In genomic region chr6:107528877-107529864, GRCm38 (mm10) we compare ENCODE assay signal across 8 mouse cellular contexts. TPM values are rescaled to one million over a fixed set of nuclear protein-coding genes. Genes with fewer than 3 reads are reported as not detected.
A peak's percentile ranks its signal among the peaks of the same experiment; 100 is the strongest.
DNase-seq lines count a peak whose midpoint lies in the region; ATAC-seq and TF ChIP-seq lines count a peak whose summit lies in the region.

Lrrn1 (plus strand) TSS chr6:107529768.

- WGBS in heart, embryonic 11.5 days (ENCODE audit: insufficient replicate concordance) = 11% methylated on average over 13 of the region's 43 CpGs
- WGBS in forebrain, embryonic 14.5 days = 4% methylated on average over 33 of the region's 43 CpGs
- WGBS in hindbrain, embryonic 16.5 days = 3% methylated on average over 31 of the region's 43 CpGs

- peaks cover 21% of the 10 kb centered on the region for H3K79me2 ChIP-seq in myocyte (ENCODE audit: control insufficient read depth, insufficient read depth)

- intact Hi-C loops in heart, postnatal 36 days (cut with DNase I) = no loop called here
- intact Hi-C loops in left cerebral cortex, postnatal 10 days (cut with DNase I) = no loop called here

- H3K9me3 ChIP-seq in heart, embryonic 11.5 days (replicated peaks; ENCODE audit: control insufficient read depth, low read length) = no peaks in the 10 kb centered on the region
- no peaks in the 10 kb centered on the region for H3K9me3 ChIP-seq in forebrain, embryonic 14.5 days (replicated peaks; ENCODE audit: control insufficient read depth, low read length)
- no peaks in the 10 kb centered on the region for H3K9me3 ChIP-seq in hindbrain, embryonic 16.5 days (ENCODE audit: control insufficient read depth, low read length)

- H3K4me1 ChIP-seq in heart, embryonic 11.5 days (ENCODE audit: control insufficient read depth, insufficient read depth, low read length) = 0 out of 2 replicates have a peak, but pooled peaks cover 3% of the 10 kb centered on the region
- H3K4me1 ChIP-seq in forebrain, embryonic 14.5 days (ENCODE audit: control insufficient read depth, insufficient read depth, low read length) = peaks cover 23% of the 10 kb centered on the region
- peaks cover 18% of the 10 kb centered on the region for H3K4me1 ChIP-seq in hindbrain, embryonic 16.5 days (ENCODE audit: control insufficient read depth, insufficient read depth, low read depth, low read length)

- ATAC-seq in heart, embryonic 11.5 days (replicated peaks; ENCODE audit: insufficient number of reproducible peaks, low FRiP score, low TSS enrichment) = peak; percentile 83
- peak; percentile 94 for ATAC-seq in forebrain, embryonic 14.5 days
- peak; percentile 97 for ATAC-seq in hindbrain, embryonic 16.5 days

- peak within 1 kb of the TSS; percentile 99 for H3K4me2 ChIP-seq in heart, embryonic 11.5 days
- peak within 1 kb of the TSS; percentile 65 for H3K4me2 ChIP-seq in forebrain, embryonic 14.5 days (ENCODE audit: low read length)
- peak within 1 kb of the TSS; percentile 72 for H3K4me2 ChIP-seq in hindbrain, embryonic 16.5 days (ENCODE audit: low read length)
- H3K4me2 ChIP-seq in myocyte (ENCODE audit: low read depth) = peak within 1 kb of the TSS; percentile 60

- peak; percentile 64 for TF ChIP-seq POLR2A in myocyte (IDR thresholded peaks at IDR 0.05; ENCODE audit: insufficient read length, low read depth)

- peak within 1 kb of the TSS; percentile 49 for H3K9ac ChIP-seq in heart, embryonic 11.5 days (ENCODE audit: low read depth, low read length)
- peak within 1 kb of the TSS; percentile 93 for H3K9ac ChIP-seq in forebrain, embryonic 14.5 days (ENCODE audit: low read length)
- peak within 1 kb of the TSS; percentile 92 for H3K9ac ChIP-seq in hindbrain, embryonic 16.5 days (ENCODE audit: low read depth, low read length)

- no peaks in the 10 kb centered on the region for H3K36me3 ChIP-seq in heart, embryonic 11.5 days (ENCODE audit: control insufficient read depth, insufficient read depth, low read length)
- H3K36me3 ChIP-seq in forebrain, embryonic 14.5 days (ENCODE audit: control insufficient read depth, insufficient read depth, low read length) = no peaks in the 10 kb centered on the region
- H3K36me3 ChIP-seq in hindbrain, embryonic 16.5 days (ENCODE audit: control insufficient read depth, insufficient read depth, low read length) = no peaks in the 10 kb centered on the region
- H3K36me3 ChIP-seq in myocyte (ENCODE audit: control insufficient read depth, insufficient read depth) = no peaks in the 10 kb centered on the region

- peak within 1 kb of the TSS; percentile 60 for H3K4me3 ChIP-seq in heart, embryonic 11.5 days (ENCODE audit: low read depth, low read length)
- peak within 1 kb of the TSS; percentile 85 for H3K4me3 ChIP-seq in forebrain, embryonic 14.5 days (ENCODE audit: low read depth, low read length)
- peak within 1 kb of the TSS; percentile 91 for H3K4me3 ChIP-seq in hindbrain, embryonic 16.5 days (ENCODE audit: low read length)
- H3K4me3 ChIP-seq in myocyte = peak within 1 kb of the TSS; percentile 44

- no peak for DNase-seq in heart, postnatal 36 days
- peak; percentile 85 for DNase-seq in cerebellum, adult 11 months
- peak; percentile 93 for DNase-seq in forebrain, embryonic 14.5 days (ENCODE audit: low spot score)
- peak; percentile 66 to 83 for DNase-seq in left cerebral cortex, postnatal 10 days (ENCODE audit: extremely low spot score in 1 of 2, low spot score in 2 of 2)
- peak; percentile 18 for DNase-seq in urinary bladder, postnatal 14 days (ENCODE audit: low spot score)

- peak within 1 kb of the TSS; percentile 79 for H3ac ChIP-seq in myocyte (ENCODE audit: control insufficient read depth, insufficient read length)

- H3K27me3 ChIP-seq in heart, embryonic 11.5 days (ENCODE audit: control insufficient read depth, insufficient read depth, low read length) = peaks cover 31% of the 10 kb centered on the region
- H3K27me3 ChIP-seq in forebrain, embryonic 14.5 days (replicated peaks; ENCODE audit: control insufficient read depth, insufficient read depth, low read length) = no peaks in the 10 kb centered on the region
- H3K27me3 ChIP-seq in hindbrain, embryonic 16.5 days (replicated peaks; ENCODE audit: control insufficient read depth, insufficient read depth, low read length) = no peaks in the 10 kb centered on the region
- no peaks in the 10 kb centered on the region for H3K27me3 ChIP-seq in myocyte (ENCODE audit: control insufficient read depth, insufficient read depth, insufficient read length)

- H3K27ac ChIP-seq in heart, embryonic 11.5 days (ENCODE audit: low read depth, low read length) = no peak within 1 kb of the TSS
- peak within 1 kb of the TSS; percentile 92 for H3K27ac ChIP-seq in forebrain, embryonic 14.5 days (ENCODE audit: low read depth, low read length)
- peak within 1 kb of the TSS; percentile 94 for H3K27ac ChIP-seq in hindbrain, embryonic 16.5 days (ENCODE audit: low read depth, low read length)

TF ChIP-seq in myocyte, 11 proteins besides CTCF, POLR2A, EP300 and RAD21:
- peak in 2 of 3 experiments; percentile 27 to 45 for TF ChIP-seq MYOD1 (IDR thresholded peaks at IDR 0.05; ENCODE audit: control insufficient read depth in 1 of 3, insufficient read length in 2 of 3, low read depth in 2 of 3)
- no peak for TF ChIP-seq TCF3 (IDR thresholded peaks at IDR 0.05; ENCODE audit: insufficient read length, low read depth)
- TF ChIP-seq CEBPB (IDR thresholded peaks at IDR 0.05; ENCODE audit: insufficient read depth, poor library complexity, severe bottlenecking) = no peak
- no peak for TF ChIP-seq SRF (IDR thresholded peaks at IDR 0.05; ENCODE audit: control insufficient read depth, insufficient read length, low read depth)
- peak; percentile 69 for TF ChIP-seq POLR2AphosphoS2 (IDR thresholded peaks at IDR 0.05; ENCODE audit: insufficient read length, low read depth)
- TF ChIP-seq MYOG (IDR thresholded peaks at IDR 0.05; ENCODE audit: control insufficient read depth in 1 of 3, insufficient read depth in 1 of 3, insufficient read length in 2 of 3, low read depth in 2 of 3) = peak in 1 of 3 experiments; percentile 59

RNA-seq across cellular contexts. Expression of gene Lrrn1, which starts in this region (rescaled TPM):
- 3.3 and 3.9 TPM in 2 replicates for polyA plus RNA-seq in heart, embryonic 11.5 days (2014; fragmentation: Nextera tagmentation; extraction: Ambion mirVana)
- under 1 TPM; 0.19 to 0.31 TPM for total RNA-seq in heart, postnatal 36 days (2021)
- 47.8 and 57.2 TPM in 2 replicates for polyA plus RNA-seq in forebrain, embryonic 14.5 days (2014; fragmentation: Nextera tagmentation; extraction: Ambion mirVana)
- 72.7 and 84.0 TPM in 2 replicates for polyA plus RNA-seq in hindbrain, embryonic 16.5 days (2015; fragmentation: Nextera tagmentation; extraction: Ambion mirVana)
- 10 to 100 TPM; 40.0 to 45.4 TPM for total RNA-seq in left cerebral cortex, postnatal 10 days (2021)
- polyA plus RNA-seq in myocyte (2012; fragmentation: generic; extraction: Trizol) = 42.7 TPM

Comparison
In these comparisons a context has a peak if more than half of its experiments do, and no peak if none do; other contexts are left out.
1. RNA of gene Lrrn1 (total RNA-seq): 40.0 to 45.4 TPM in left cerebral cortex, postnatal 10 days; 0.19 to 0.31 TPM in heart, postnatal 36 days; every median in the first group is over 10 times any median in the second.
2. DNase-seq: peak in cerebellum, adult 11 months (single experiment), forebrain, embryonic 14.5 days (single experiment), left cerebral cortex, postnatal 10 days (2 of 2) and urinary bladder, postnatal 14 days (single experiment); none in heart, postnatal 36 days (0 of 2).
3. Peak in every context shown above with its lines, with median percentiles within 50 percentile points of each other: ATAC-seq, H3K4me2 ChIP-seq, H3K4me3 ChIP-seq and H3K9ac ChIP-seq.